Mouse (Mus musculus): ENCODE results near the gene Fcna.

Fcna gene

DNA sequence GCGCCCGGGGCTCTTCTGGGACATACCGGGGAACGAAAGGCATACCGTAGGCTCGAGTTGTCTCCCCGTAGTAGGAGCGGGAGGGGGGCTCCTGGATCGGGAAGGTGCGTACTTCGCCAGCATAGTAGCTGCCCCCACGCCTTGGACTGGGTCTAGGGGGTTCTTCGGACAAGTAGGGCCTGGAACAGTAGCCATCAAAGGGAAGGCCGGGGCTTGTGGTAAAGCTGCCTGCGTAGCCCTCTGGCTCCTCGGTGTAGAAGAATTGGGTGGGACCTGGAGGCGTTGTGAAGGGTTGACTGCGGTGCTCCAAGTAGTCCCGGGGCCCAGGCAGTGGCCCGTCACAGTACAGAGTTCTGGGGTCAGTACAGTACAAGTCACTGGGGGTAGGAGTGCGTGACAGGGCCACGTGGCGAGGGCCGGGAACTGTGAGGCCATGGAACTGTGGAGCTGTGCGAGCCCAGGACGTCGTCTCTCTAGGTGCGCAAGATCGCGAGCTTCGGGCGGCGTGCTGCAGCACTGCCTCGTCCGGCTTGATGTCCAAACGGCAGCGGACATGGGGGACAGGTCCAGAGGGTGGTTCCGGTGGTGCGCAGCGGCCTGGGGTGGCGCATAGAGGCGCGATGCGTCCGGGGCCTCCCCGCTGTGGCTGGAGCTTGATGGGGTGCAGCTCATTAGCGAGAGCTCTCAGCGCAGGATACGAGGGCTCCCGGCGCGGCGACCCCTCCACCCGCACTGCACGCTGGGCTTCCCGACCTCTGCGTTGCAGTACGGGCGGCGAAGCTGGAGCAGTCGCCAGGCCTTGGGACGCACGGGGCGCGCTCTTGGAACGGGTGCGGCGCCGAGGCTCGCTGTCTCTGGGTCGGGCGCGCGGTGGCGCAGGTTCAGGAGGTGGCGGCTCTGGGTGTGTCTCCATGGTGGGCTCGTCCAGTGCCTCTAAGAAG lies 48.8 kb downstream of the Fcna start:
- peak; percentile 37 for DNase-seq (ENCODE audit: low read depth, low spot score)

GRCm38 (mm10) chr2:25577951-25578795 lies 49.7 kb downstream of the Fcna start:
- peak; percentile 36 for DNase-seq (ENCODE audit: low read depth, low spot score)

GRCm38 (mm10) chr2:25576965-25577891 lies 50.6 kb downstream of the Fcna start:
- peak; percentile 64 for DNase-seq (ENCODE audit: low read depth, low spot score)

DNA sequence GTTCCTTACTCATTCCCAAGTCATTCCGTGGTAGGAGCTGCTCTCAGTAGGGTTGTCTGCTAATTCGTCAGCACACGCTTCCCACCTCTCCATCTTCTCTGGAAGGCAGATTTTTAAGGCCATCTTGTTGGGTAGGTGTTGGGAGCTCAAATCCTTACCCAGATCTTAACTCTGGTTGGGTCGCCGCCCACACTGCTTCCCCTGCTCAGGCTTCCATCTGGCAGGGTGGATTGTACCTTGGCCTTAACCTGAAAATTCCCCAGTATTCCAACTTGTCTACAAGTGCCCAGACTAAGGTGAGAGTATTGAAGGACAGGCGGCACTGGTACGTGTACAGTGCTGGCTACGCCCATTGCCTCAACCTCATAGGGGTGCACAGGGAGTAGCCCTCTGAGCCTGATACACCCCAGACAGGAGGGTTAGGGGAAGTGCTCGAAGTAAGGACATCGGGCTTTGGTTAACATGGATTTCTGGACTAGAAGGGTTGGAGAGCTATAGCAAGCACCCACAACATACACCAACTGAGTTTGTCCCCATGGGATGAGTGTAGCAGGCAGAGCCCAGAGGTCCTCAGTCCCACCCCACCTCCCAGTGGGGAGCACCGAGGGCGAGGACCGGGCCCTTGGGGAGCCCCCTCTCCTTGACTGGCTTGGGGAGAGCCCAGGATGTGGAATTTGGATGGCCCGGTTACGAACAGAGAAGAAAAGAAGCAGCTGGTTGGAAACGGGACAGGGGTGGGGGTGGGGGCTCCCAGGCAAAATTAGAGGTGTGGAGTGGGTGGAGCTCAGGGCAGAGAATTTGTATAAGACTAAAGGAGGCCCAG lies 51.6 kb downstream of the Fcna start:
- DNase-seq (ENCODE audit: low read depth, low spot score) = no peak

DNA sequence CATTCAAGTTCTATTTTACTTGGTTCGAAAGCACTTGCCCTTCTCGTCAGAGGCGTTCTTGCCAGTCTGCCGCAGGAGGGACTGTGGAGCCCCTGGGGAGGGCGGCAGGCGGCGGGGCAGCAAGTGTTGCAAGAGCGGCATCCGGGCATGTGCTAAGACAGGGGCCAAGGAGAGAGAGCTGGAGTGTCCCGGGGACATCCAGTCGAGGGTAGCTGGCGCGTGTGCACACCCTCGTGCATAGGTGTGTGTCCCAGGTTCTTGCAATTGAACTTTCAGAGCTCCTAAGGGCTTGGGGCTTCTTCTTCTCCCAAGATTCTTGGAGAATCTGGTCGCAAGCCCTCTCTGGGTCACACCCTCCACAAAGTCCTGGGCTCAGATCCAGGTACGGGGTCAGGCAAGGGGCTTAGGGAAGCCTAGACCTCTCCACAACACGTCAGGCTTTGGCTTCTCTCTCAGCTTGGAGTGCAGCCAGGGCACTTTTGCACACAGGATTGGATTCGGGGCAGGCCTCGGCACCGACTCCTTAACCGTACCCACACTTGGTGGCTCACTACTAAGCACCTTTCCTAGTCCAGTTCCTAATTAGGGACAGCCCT lies 52.3 kb downstream of the Fcna start:
- peak; percentile 46 for DNase-seq (ENCODE audit: low read depth, low spot score)

All from CD4-positive helper T cell, adult 2 months (primary cell).